Mouse (Mus musculus): ENCODE data around the gene Gm10663. TPM values are rescaled to one million over a fixed set of nuclear protein-coding genes. Genes with fewer than 3 reads are reported as not detected.

Gm10663 gene
- not detected for polyA plus RNA-seq (2017; shearing (Covaris generic))

DNA sequence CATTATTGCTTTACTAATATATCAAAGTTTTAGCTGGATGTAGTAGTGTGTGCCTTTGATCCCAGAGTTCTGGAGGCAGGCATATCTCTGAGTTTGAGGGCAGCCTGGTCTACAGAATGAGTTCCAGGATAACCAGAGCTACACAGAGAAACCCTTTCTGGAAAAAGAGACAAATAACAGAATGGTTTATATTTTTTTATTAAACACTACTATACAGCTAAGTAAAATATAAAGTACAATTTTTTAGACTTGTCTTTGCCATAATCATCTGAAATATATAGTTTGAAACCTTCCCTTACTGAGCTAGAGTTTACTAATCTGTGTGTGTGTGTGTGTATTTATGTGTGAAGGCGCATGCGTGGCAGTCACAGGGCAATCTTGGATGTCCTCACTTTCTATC is at the start of gene Gm10663:
Gene Gm10663 (plus strand): TSS at position 301 of the 400 bp plus-strand sequence.

GRCm38 (mm10) chr8:65037117-65037533 is 37.7 kb upstream of the Gm10663 start, which contains the start of gene Apela:
Gene Apela, minus strand, starts transcription at chr8:65037336.

Other genes with a start within 250 kb of the Gm10663 start
- gene Klhl2, start 225.0 kb upstream of the Gm10663 start, polyA plus RNA-seq (2017; shearing (Covaris generic)), result 24.5 TPM
- gene Tmem192, start 127.8 kb upstream of the Gm10663 start, polyA plus RNA-seq (2017; shearing (Covaris generic)), result 63.4 TPM
- not detected for gene Trim75, start 87.2 kb upstream of the Gm10663 start, polyA plus RNA-seq (2017; shearing (Covaris generic))
- gene Trim61, start 56.5 kb upstream of the Gm10663 start, polyA plus RNA-seq (2017; shearing (Covaris generic)), result not detected
- gene Trim60, start 56.4 kb upstream of the Gm10663 start, polyA plus RNA-seq (2017; shearing (Covaris generic)), result not detected
- not detected for gene Apela, start 37.7 kb upstream of the Gm10663 start, polyA plus RNA-seq (2017; shearing (Covaris generic))
- not detected for gene BC030870, start 54.5 kb downstream of the Gm10663 start, polyA plus RNA-seq (2017; shearing (Covaris generic))